Mouse (Mus musculus) heart, postnatal 0 days (tissue): ENCODE measurements around the gene Plcb3.

ENCODE experiments used
- CTCF ChIP-seq: IDR thresholded peaks from 2 replicates; pipeline ENCODE4 v1.5.1; 2016; ENCODE audit warnings: antibody characterized with exemption, control low read depth, low read depth
- EP300 ChIP-seq: IDR thresholded peaks from 2 replicates; pipeline ENCODE4 v1.6.1; 2016; ENCODE audit warnings: antibody characterized with exemption, low read depth

- TF ChIP-seq EP300 (no peak), CTCF (no peak)
Measured at GRCm38 (mm10) chr19:6968491-6969271, 7.6 kb downstream of the Plcb3 start.
